Mouse (Mus musculus) cortical plate, adult 2 months (tissue): ENCODE data around the gene Gm16181. TPM values are rescaled to one million over a fixed set of nuclear protein-coding genes. Genes with fewer than 3 reads are reported as not detected.

Experiments used
- H3K27ac ChIP-seq: fragments of 200-500 bp; 2 replicates; pipeline ENCODE4 v1.5.1; 2012; ENCODE audit warnings: low read length, control low read depth, inconsistent platforms; ENCODE audit not compliant: insufficient read depth
- H3K4me1 ChIP-seq: fragments of 200-500 bp; 2 replicates; pipeline ENCODE4 v1.6.1; 2011; ENCODE audit warnings: low read length; ENCODE audit not compliant: control insufficient read depth, insufficient read depth
- H3K4me3 ChIP-seq: fragments of 200-500 bp; 2 replicates; pipeline ENCODE4 v1.5.1; 2011; ENCODE audit warnings: mild to moderate bottlenecking, low read length, control low read depth; ENCODE audit not compliant: insufficient read depth
- CTCF ChIP-seq: fragments of 200-500 bp; IDR thresholded peaks from 2 replicates; pipeline ENCODE4 v1.5.1; 2011; ENCODE audit warnings: mild to moderate bottlenecking, control low read depth, low read length; ENCODE audit not compliant: insufficient read depth; ENCODE audit errors: extremely low read depth
- POLR2A ChIP-seq: fragments of 200-500 bp; IDR thresholded peaks from 2 replicates; pipeline ENCODE4 v1.6.1; 2011; ENCODE audit warnings: mild to moderate bottlenecking, low read length, control low read depth; ENCODE audit not compliant: insufficient read depth; ENCODE audit errors: extremely low read depth
- polyA plus RNA-seq: library from polyadenylated mRNA; depleted of rRNA; stranded (reverse); fragments of >200 nt; gene quantifications from 2 replicates; pipeline ENCODE4 v1.2.3, GENCODE M21; 2012

Gm16181 gene
- polyA plus RNA-seq, 1 experiment, result not detected

GRCm38 (mm10) chr17:35195631-35196320 is 24.9 kb upstream of the Gm16181 start:
- 0 out of 2 replicates have a peak overlapping the region, but pooled peaks have one; percentile 13 for H3K4me3 ChIP-seq
- no peak overlapping the region for H3K27ac ChIP-seq
- no peaks in the 10 kb centered on the region for H3K4me1 ChIP-seq
- TF ChIP-seq CTCF (peak; percentile 56), POLR2A (no peak)

- no peak overlapping the region for H3K27ac ChIP-seq
- no peaks in the 10 kb centered on the region for H3K4me1 ChIP-seq
- H3K4me3 ChIP-seq, result no peak overlapping the region
- TF ChIP-seq POLR2A (no peak), CTCF (no peak)
Observed at GRCm38 (mm10) chr17:35196321-35196641, 24.4 kb upstream of the Gm16181 start.

GRCm38 (mm10) chr17:35197126-35197525 is 23.5 kb upstream of the Gm16181 start:
- no peaks in the 10 kb centered on the region for H3K4me1 ChIP-seq
- no peak for TF ChIP-seq POLR2A
- no peak for TF ChIP-seq CTCF
- no peak overlapping the region for H3K27ac ChIP-seq
- H3K4me3 ChIP-seq, result no peak overlapping the region

DNA sequence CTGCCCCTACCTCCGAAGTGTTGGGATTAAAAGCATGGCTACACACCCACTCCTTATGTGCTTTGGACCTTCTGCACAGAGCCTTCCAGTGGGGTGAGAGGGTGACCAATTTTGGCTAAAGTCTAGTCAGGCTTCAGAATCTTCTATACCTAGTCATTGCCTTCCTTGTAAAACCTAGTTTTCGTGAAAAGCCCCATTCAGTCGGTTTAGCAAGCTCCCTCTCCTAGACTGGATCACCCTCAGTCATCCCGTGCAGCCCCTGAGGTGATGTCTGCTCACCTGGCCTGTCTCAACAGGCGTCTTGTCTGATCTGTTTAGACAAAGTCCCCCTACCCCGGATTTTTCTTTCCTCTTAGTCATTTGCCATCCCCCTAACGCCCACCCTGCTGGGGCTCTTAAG is 22.6 kb upstream of the Gm16181 start:
- H3K4me1 ChIP-seq, result no peaks in the 10 kb centered on the region
- TF ChIP-seq CTCF, result no peak
- TF ChIP-seq POLR2A, result no peak

DNA sequence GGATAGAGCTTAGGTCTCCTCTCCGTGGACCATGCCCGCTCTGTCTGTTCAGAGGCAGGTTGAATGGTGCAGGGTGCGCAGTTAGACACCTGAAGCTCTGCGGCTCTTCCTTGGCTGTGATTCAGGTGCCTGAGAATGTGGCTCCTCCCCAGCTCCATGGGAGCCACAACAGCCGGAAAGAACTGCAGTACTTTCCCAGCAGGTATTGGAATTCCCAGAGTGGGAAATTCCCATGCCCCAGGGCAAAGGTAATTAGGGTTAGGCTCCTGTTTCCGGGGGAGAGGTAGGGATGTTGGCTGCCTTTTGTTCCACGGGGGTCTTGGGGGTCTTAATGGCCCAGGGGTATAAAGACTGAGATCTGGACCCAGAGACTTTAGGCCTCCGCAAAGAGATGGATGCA is 21.7 kb upstream of the Gm16181 start:
- no peak for TF ChIP-seq POLR2A
- TF ChIP-seq CTCF, result no peak

More for the DNA sequence above, 22.6 kb upstream of the Gm16181 start:
- H3K27ac ChIP-seq, result no peak overlapping the region
- H3K4me3 ChIP-seq, result no peak overlapping the region

DNA sequence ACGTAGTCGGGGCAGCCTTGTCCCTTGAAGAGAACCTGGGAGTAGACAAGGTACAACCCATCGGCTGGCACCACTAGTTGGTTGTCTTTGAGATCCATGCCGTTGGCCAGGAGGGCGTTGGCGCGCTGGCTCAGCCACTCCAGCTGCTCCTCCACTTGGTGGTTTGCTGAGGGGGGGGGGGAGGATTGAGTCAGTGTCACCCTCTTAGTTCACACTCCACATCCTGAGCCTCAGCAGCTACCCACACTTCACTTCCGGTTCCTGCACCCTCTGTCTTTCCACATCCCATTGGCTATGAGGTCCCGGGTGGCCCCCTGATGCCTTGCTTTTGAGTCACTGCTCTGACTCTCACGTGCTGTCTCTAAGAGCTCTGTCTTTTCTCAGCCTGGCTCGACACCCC is 20.2 kb upstream of the Gm16181 start:
- Histone ChIP-seq H3K27ac (no peak overlapping the region), H3K4me3 (no peak overlapping the region), H3K4me1 (no peaks in the 10 kb centered on the region)
- no peak for TF ChIP-seq POLR2A

More for the DNA sequence above, 21.7 kb upstream of the Gm16181 start:
- H3K4me3 ChIP-seq, result no peak overlapping the region
- no peak overlapping the region for H3K27ac ChIP-seq
- H3K4me1 ChIP-seq, result no peaks in the 10 kb centered on the region

- Histone ChIP-seq H3K4me1 (no peaks in the 10 kb centered on the region), H3K27ac (no peak overlapping the region), H3K4me3 (no peak overlapping the region)
- no peak for TF ChIP-seq CTCF
- TF ChIP-seq POLR2A, result no peak
Observed at GRCm38 (mm10) chr17:35201128-35201527, 19.5 kb upstream of the Gm16181 start.

- TF ChIP-seq POLR2A, result no peak
- no peak for TF ChIP-seq CTCF
- Histone ChIP-seq H3K4me3 (no peak within 1 kb of the TSS), H3K27ac (no peak within 1 kb of the TSS)
Observed at GRCm38 (mm10) chr17:35201787-35202186, 18.8 kb upstream of the Gm16181 start, which contains the start of gene Tnf. TSS of gene Tnf (minus strand) at chr17:35202007.

GRCm38 (mm10) chr17:35202442-35202841 is 18.2 kb upstream of the Gm16181 start:
- Histone ChIP-seq H3K4me3 (no peak overlapping the region), H3K27ac (no peak overlapping the region), H3K4me1 (no peaks in the 10 kb centered on the region)
- TF ChIP-seq CTCF (no peak), POLR2A (no peak)

More at GRCm38 (mm10) chr17:35201787-35202186, 18.8 kb upstream of the Gm16181 start, which contains the start of gene Tnf:
- no peaks in the 10 kb centered on the region for H3K4me1 ChIP-seq

GRCm38 (mm10) chr17:35204494-35205379 is 15.9 kb upstream of the Gm16181 start, which contains the start of gene Lta:
TSS of gene Lta (minus strand) at chr17:35205351.
- no peak within 1 kb of the TSS for H3K27ac ChIP-seq
- TF ChIP-seq POLR2A (no peak), CTCF (no peak)
- H3K4me3 ChIP-seq, result no peak within 1 kb of the TSS
- no peaks in the 10 kb centered on the region for H3K4me1 ChIP-seq
